Mouse (Mus musculus) small intestine, adult 2 months (tissue): ENCODE measurements around the gene Kctd19. TPM values are rescaled to one million over a fixed set of nuclear protein-coding genes. Genes with fewer than 3 reads are reported as not detected.

Experiments
- H3K27ac ChIP-seq: fragments of 200-500 bp; 2 replicates; pipeline ENCODE4 v1.5.1; 2012; ENCODE audit warnings: low read depth, low read length, control low read depth, inconsistent platforms; ENCODE audit not compliant: insufficient read depth
- H3K27me3 ChIP-seq: fragments of 200-500 bp; 2 replicates; pipeline ENCODE4 v1.6.1; 2012; ENCODE audit warnings: mild to moderate bottlenecking, moderate library complexity, low read length, inconsistent platforms; ENCODE audit not compliant: control insufficient read depth, insufficient read depth
- H3K36me3 ChIP-seq: fragments of 200-500 bp; 2 replicates; pipeline ENCODE4 v1.6.1; 2012; ENCODE audit warnings: mild to moderate bottlenecking, low read length, control low read depth, inconsistent platforms; ENCODE audit not compliant: control insufficient read depth, insufficient read depth
- H3K4me1 ChIP-seq: fragments of 200-500 bp; 2 replicates; pipeline ENCODE4 v1.6.1; 2012; ENCODE audit warnings: low read length, inconsistent platforms, mixed read lengths; ENCODE audit not compliant: control insufficient read depth, insufficient read depth, insufficient read length
- H3K4me3 ChIP-seq: fragments of 200-500 bp; 2 replicates; pipeline ENCODE4 v1.5.1; 2012; ENCODE audit warnings: low read depth, mild to moderate bottlenecking, control low read depth, inconsistent platforms, low read length, moderate library complexity
- CTCF ChIP-seq: fragments of 200-500 bp; IDR thresholded peaks from 2 replicates; pipeline ENCODE4 v1.5.1; 2012; ENCODE audit warnings: low read depth, mild to moderate bottlenecking, control low read depth, inconsistent platforms, low read length, moderate library complexity, mixed read lengths; ENCODE audit not compliant: insufficient replicate concordance, insufficient read length; ENCODE audit errors: extremely low read depth
- POLR2A ChIP-seq: fragments of 200-500 bp; IDR thresholded peaks from 2 replicates; pipeline ENCODE4 v1.6.1; 2012; ENCODE audit warnings: low read depth, mild to moderate bottlenecking, control low read depth, inconsistent platforms, low read length, moderate library complexity
- WGBS: fragments of 180-500 bp; shearing (Covaris S2); methylation state at CpG from one replicate; pipeline ENCODE4 v1.1.7; 2018; 5-methylcytosine and 5-hydroxymethylcytosine counted together
- polyA plus RNA-seq: library from polyadenylated mRNA; depleted of rRNA; stranded (reverse); fragments of >200 nt; gene quantifications from 2 replicates; pipeline ENCODE4 v1.2.3, GENCODE M21; 2012

Kctd19 gene
- polyA plus RNA-seq, 1 experiment, result not detected

- Histone ChIP-seq H3K27me3 (peaks cover 11% of the 10 kb centered on the region; the same call in 1 of the 2 replicates), H3K36me3 (no peaks in the 10 kb centered on the region), H3K4me1 (peaks cover 22% of the 10 kb centered on the region), H3K27ac (peak within 1 kb of the TSS; percentile 55), H3K4me3 (peak within 1 kb of the TSS; percentile 77)
- WGBS, result under 1% methylated on average over 34 of the region's 34 CpGs
- TF ChIP-seq POLR2A, result no peak
- TF ChIP-seq CTCF, result no peak
Observed at GRCm38 (mm10) chr8:105348450-105349095, 64.7 kb downstream of the Kctd19 start, which contains the start of gene Slc9a5. Slc9a5 (plus strand) TSS chr8:105348843.

GRCm38 (mm10) chr8:105347428-105348221 lies 65.7 kb downstream of the Kctd19 start, which contains the start of gene Fhod1:
Fhod1 (minus strand) TSS chr8:105347953.
- Histone ChIP-seq H3K27me3 (peaks cover 11% of the 10 kb centered on the region; the same call in 1 of the 2 replicates), H3K4me1 (peaks cover 22% of the 10 kb centered on the region), H3K36me3 (no peaks in the 10 kb centered on the region), H3K4me3 (peak within 1 kb of the TSS; percentile 77), H3K27ac (peak within 1 kb of the TSS; percentile 55)
- TF ChIP-seq POLR2A (peak; percentile 87), CTCF (no peak)
- WGBS, result under 1% methylated on average over 53 of the region's 53 CpGs

GRCm38 (mm10) chr8:105346611-105347427 lies 66.5 kb downstream of the Kctd19 start:
- WGBS, result 3% methylated on average over 34 of the region's 34 CpGs
- Histone ChIP-seq H3K4me1 (peaks cover 22% of the 10 kb centered on the region), H3K27me3 (peaks cover 11% of the 10 kb centered on the region; the same call in 1 of the 2 replicates), H3K27ac (peak overlapping the region; percentile 55), H3K4me3 (peak overlapping the region; percentile 77), H3K36me3 (no peaks in the 10 kb centered on the region)
- TF ChIP-seq CTCF, result peak; percentile 28; the same call in 1 of the 2 replicates
- TF ChIP-seq POLR2A, result peak; percentile 65

- peaks cover 27% of the 10 kb centered on the region for H3K4me1 ChIP-seq
- no peak overlapping the region for H3K4me3 ChIP-seq
- H3K27ac ChIP-seq, result peak overlapping the region; percentile 83
- 17% methylated on average over 7 of the region's 7 CpGs for WGBS
- TF ChIP-seq POLR2A (no peak), CTCF (no peak)
- peaks cover 11% of the 10 kb centered on the region; the same call in 1 of the 2 replicates for H3K27me3 ChIP-seq
- no peaks in the 10 kb centered on the region for H3K36me3 ChIP-seq
Observed at GRCm38 (mm10) chr8:105345061-105345975, 68.0 kb downstream of the Kctd19 start.

- 26% methylated on average over 8 of the region's 8 CpGs for WGBS
- H3K27me3 ChIP-seq, result peaks cover 3% of the 10 kb centered on the region; the same call in 1 of the 2 replicates
- H3K27ac ChIP-seq, result peak overlapping the region; percentile 83
Observed at GRCm38 (mm10) chr8:105343791-105344574, 69.3 kb downstream of the Kctd19 start.

More at GRCm38 (mm10) chr8:105343791-105344574, 69.3 kb downstream of the Kctd19 start:
- no peak overlapping the region for H3K4me3 ChIP-seq
- H3K36me3 ChIP-seq, result no peaks in the 10 kb centered on the region
- peaks cover 30% of the 10 kb centered on the region for H3K4me1 ChIP-seq
- TF ChIP-seq CTCF (no peak), POLR2A (no peak)
